Mouse (Mus musculus) ovary, postnatal 36 days (tissue): ENCODE measurements around the gene Hba-x.
"Not testable (repeated sequence)": the region's sequence is repeated elsewhere in the genome, so short reads cannot be mapped to it uniquely, and the experiment has no call there.

Experiments used
- DNase-seq: peaks from one replicate; pipeline ENCODE4 v3.0.0; 2022; ENCODE audit warnings: low spot score, mixed read lengths

The Hba-x gene

GRCm38 (mm10) chr11:32285887-32286286, 9.7 kb downstream of the Hba-x start:
- not testable (repeated sequence) for DNase-seq

GRCm38 (mm10) chr11:32286695-32287492, 10.7 kb downstream of the Hba-x start, which contains the start of gene Hbq1b:
Gene Hbq1b, plus strand, starts transcription at chr11:32286965.
- DNase-seq = peak; percentile 75

- DNase-seq = no peak
Measured at GRCm38 (mm10) chr11:32287493-32287825, 11.3 kb downstream of the Hba-x start.

GRCm38 (mm10) chr11:32292819-32293218, 16.6 kb downstream of the Hba-x start:
- not testable (repeated sequence) for DNase-seq

- not testable (repeated sequence) for DNase-seq
Measured at GRCm38 (mm10) chr11:32293479-32293878, 17.3 kb downstream of the Hba-x start.

GRCm38 (mm10) chr11:32296203-32296602, 20.0 kb downstream of the Hba-x start, which contains the start of gene Hba-a2:
Gene Hba-a2, plus strand, starts transcription at chr11:32296489.
- DNase-seq = not testable (repeated sequence)

- DNase-seq = not testable (repeated sequence)
Measured at GRCm38 (mm10) chr11:32297417-32297816, 21.2 kb downstream of the Hba-x start.

- DNase-seq = no peak
Measured at GRCm38 (mm10) chr11:32297866-32298531, 21.8 kb downstream of the Hba-x start.

- DNase-seq = no peak
Measured at GRCm38 (mm10) chr11:32298532-32298918, 22.3 kb downstream of the Hba-x start.

- DNase-seq = peak; percentile 52
Measured at GRCm38 (mm10) chr11:32299865-32300264, 23.7 kb downstream of the Hba-x start, which contains the start of gene Hbq1a. Gene Hbq1a, plus strand, starts transcription at chr11:32300069.

GRCm38 (mm10) chr11:32300279-32301267, 24.4 kb downstream of the Hba-x start:
- no peak for DNase-seq

- DNase-seq = no peak
Measured at GRCm38 (mm10) chr11:32301506-32301905, 25.3 kb downstream of the Hba-x start.

- DNase-seq = no peak
Measured at GRCm38 (mm10) chr11:32302824-32303419, 26.7 kb downstream of the Hba-x start.

- no peak for DNase-seq
Measured at GRCm38 (mm10) chr11:32303455-32303854, 27.3 kb downstream of the Hba-x start.

GRCm38 (mm10) chr11:32307006-32307405, 30.8 kb downstream of the Hba-x start:
- no peak for DNase-seq

GRCm38 (mm10) chr11:32309446-32309845, 33.2 kb downstream of the Hba-x start:
- no peak for DNase-seq

- DNase-seq = no peak
Measured at GRCm38 (mm10) chr11:32309928-32310327, 33.7 kb downstream of the Hba-x start.

- DNase-seq = no peak
Measured at GRCm38 (mm10) chr11:32316009-32316408, 39.8 kb downstream of the Hba-x start.

GRCm38 (mm10) chr11:32320507-32321195, 44.5 kb downstream of the Hba-x start:
- DNase-seq = no peak

GRCm38 (mm10) chr11:32321196-32321565, 45.0 kb downstream of the Hba-x start:
- DNase-seq = peak; percentile 68

- DNase-seq = peak; percentile 81
Measured at GRCm38 (mm10) chr11:32324609-32325008, 48.4 kb downstream of the Hba-x start.
